Mouse (Mus musculus) liver, embryonic 14.5 days (tissue): ENCODE measurements at regions not wholly inside any gene's neighbourhood (a gene's known extent, or its start where the extent isn't known, plus 50 kb on each side); places are given as distances from the start of the nearest gene placed in this dataset.

ENCODE experiments used
- CTCF ChIP-seq: IDR thresholded peaks from 2 replicates; pipeline ENCODE4 v1.5.1; 2016; ENCODE audit warnings: antibody characterized with exemption, low read depth, control low read depth
- EP300 ChIP-seq: IDR thresholded peaks from 2 replicates; pipeline ENCODE4 v1.6.1; 2016; ENCODE audit warnings: antibody characterized with exemption, low read depth

GRCm38 (mm10) chr13:52268279-52268678, 262.8 kb downstream of the Diras2 start:
- no peak for TF ChIP-seq CTCF
- no peak for TF ChIP-seq EP300
